Mouse (Mus musculus) embryo, embryonic 10.5 days (tissue): Measurements from ENCODE around the gene Fcgr2b.

Source experiments
- DNase-seq: peaks from one replicate; pipeline ENCODE4 v3.0.0-alpha.2; 2015; ENCODE audit warnings: low spot score

The Fcgr2b gene

GRCm38 (mm10) chr1:170926941-170927340 lies 49.4 kb downstream of the Fcgr2b start:
- no peak for DNase-seq

GRCm38 (mm10) chr1:170924485-170924884 lies 51.9 kb downstream of the Fcgr2b start:
- DNase-seq = no peak

- DNase-seq = no peak
Observed at GRCm38 (mm10) chr1:170919308-170919707, 57.0 kb downstream of the Fcgr2b start.

- no peak for DNase-seq
Observed at GRCm38 (mm10) chr1:170915657-170916056, 60.7 kb downstream of the Fcgr2b start.

- no peak for DNase-seq
Observed at GRCm38 (mm10) chr1:170912891-170913615, 63.3 kb downstream of the Fcgr2b start, which contains the start of gene Fcrlb. TSS of gene Fcrlb (minus strand) at chr1:170912941.

GRCm38 (mm10) chr1:170911907-170912660 lies 64.3 kb downstream of the Fcgr2b start:
- DNase-seq = no peak
